8 mouse cellular contexts compared by ENCODE assay signal in the genomic region with DNA sequence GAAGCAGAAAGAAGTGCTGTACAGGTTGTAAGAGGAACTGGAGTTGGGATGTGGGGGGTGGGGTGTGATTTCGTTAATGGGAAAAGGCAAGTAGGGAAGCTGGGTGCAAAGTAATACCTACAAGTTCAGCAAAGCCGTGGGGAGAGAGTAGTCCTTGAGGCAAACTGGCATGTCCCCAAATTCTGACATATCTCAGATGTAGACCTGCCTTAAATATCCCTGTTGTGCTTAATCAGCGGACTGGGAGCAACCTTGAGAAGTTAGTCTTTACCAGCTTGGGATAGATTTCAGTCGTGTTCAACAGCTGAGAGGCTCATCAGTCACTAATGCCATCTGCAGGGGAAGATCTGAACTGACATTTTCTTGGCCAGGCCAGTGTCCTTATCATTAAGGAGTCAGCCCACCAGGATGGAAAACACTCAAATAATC. TPM values are rescaled to one million over a fixed set of nuclear protein-coding genes. Genes with fewer than 3 reads are reported as not detected.
DNase-seq lines count a peak whose midpoint lies in the region; ATAC-seq lines count a peak whose summit lies in the region.

No protein-coding gene starts in this region.

- H3K36me3 ChIP-seq in forebrain, embryonic 13.5 days (ENCODE audit: poor library complexity, severe bottlenecking) = 0 out of 2 replicates have a peak, but pooled peaks cover under 1% of the 10 kb centered on the region
- no peaks in the 10 kb centered on the region for H3K36me3 ChIP-seq in liver, embryonic 13.5 days

- ATAC-seq in forebrain, embryonic 13.5 days = no peak
- ATAC-seq in liver, embryonic 13.5 days (ENCODE audit: low read depth) = no peak

- H3K4me1 ChIP-seq in forebrain, embryonic 13.5 days = peaks cover 27% of the 10 kb centered on the region
- H3K4me1 ChIP-seq in liver, embryonic 13.5 days (replicated peaks) = peaks cover 34% of the 10 kb centered on the region

- H3K27me3 ChIP-seq in forebrain, embryonic 13.5 days = no peaks in the 10 kb centered on the region
- H3K27me3 ChIP-seq in liver, embryonic 13.5 days = no peaks in the 10 kb centered on the region

- 31% methylated on average over 4 of the region's 4 CpGs for WGBS in forebrain, embryonic 13.5 days
- 9% methylated on average over 4 of the region's 4 CpGs for WGBS in liver, embryonic 13.5 days (ENCODE audit: insufficient replicate concordance)

- peak overlapping the region; percentile 97; the same call in 1 of the 2 replicates for H3K9ac ChIP-seq in forebrain, embryonic 13.5 days
- no peak overlapping the region for H3K9ac ChIP-seq in liver, embryonic 13.5 days

- peak; percentile 63 for DNase-seq in layer of hippocampus, adult 9-10 months (ENCODE audit: low spot score)
- DNase-seq in layer of hippocampus, postnatal 14 days (ENCODE audit: low spot score in 2 of 2) = no peak
- peak; percentile 25 to 56 for DNase-seq in adrenal gland, postnatal 36 days
- DNase-seq in induced T-regulatory cell, adult 2 months (ENCODE audit: low read depth) = peak; percentile 76
- DNase-seq in liver, embryonic 13.5 days = peak; percentile 32
- peak; percentile 31 for DNase-seq in neural tube, embryonic 10.5 days (ENCODE audit: extremely low spot score, low spot score)
- peak; percentile 54 for DNase-seq in yolk sac, embryonic 10.5 days (ENCODE audit: low spot score)

- peak overlapping the region; percentile 100 for H3K27ac ChIP-seq in forebrain, embryonic 13.5 days
- no peak overlapping the region for H3K27ac ChIP-seq in liver, embryonic 13.5 days

- peak overlapping the region; percentile 68 for H3K4me2 ChIP-seq in forebrain, embryonic 13.5 days
- H3K4me2 ChIP-seq in liver, embryonic 13.5 days = peak overlapping the region; percentile 82

- H3K9me3 ChIP-seq in forebrain, embryonic 13.5 days (replicated peaks) = no peaks in the 10 kb centered on the region
- no peaks in the 10 kb centered on the region for H3K9me3 ChIP-seq in liver, embryonic 13.5 days (replicated peaks)

- H3K4me3 ChIP-seq in forebrain, embryonic 13.5 days = peak overlapping the region; percentile 87
- peak overlapping the region; percentile 81; the same call in 1 of the 2 replicates for H3K4me3 ChIP-seq in liver, embryonic 13.5 days (replicated peaks)

RNA-seq across cellular contexts. Expression of a gene that starts 0.3 kb away (rescaled TPM):
- 10 to 100 TPM; 88.0 to 93.8 TPM for total RNA-seq in layer of hippocampus, postnatal 14 days (2021)
- 10 to 100 TPM; 50.4 to 74.4 TPM for total RNA-seq in adrenal gland, postnatal 36 days (2021)
- polyA plus RNA-seq in forebrain, embryonic 13.5 days (2015; fragmentation: Nextera tagmentation; extraction: Ambion mirVana) = 19.5 and 22.3 TPM in 2 replicates
- polyA plus RNA-seq in liver, embryonic 13.5 days (2015; fragmentation: Nextera tagmentation; extraction: Ambion mirVana) = 5.1 and 5.7 TPM in 2 replicates

RNA-seq across cellular contexts. Expression of a gene that starts 48.6 kb away (rescaled TPM):
- total RNA-seq in layer of hippocampus, postnatal 14 days (2021) = 1 to 10 TPM in 1 of 2 experiments, not detected in 1; 1.8 TPM
- not detected for total RNA-seq in adrenal gland, postnatal 36 days (2021)
- polyA plus RNA-seq in forebrain, embryonic 13.5 days (2015; fragmentation: Nextera tagmentation; extraction: Ambion mirVana) = 0.38 TPM in 1 of 2 replicates, not detected in the other
- polyA plus RNA-seq in liver, embryonic 13.5 days (2015; fragmentation: Nextera tagmentation; extraction: Ambion mirVana) = 1.3 and 1.6 TPM in 2 replicates

Comparison
In these comparisons a context has a peak if more than half of its experiments do, and no peak if none do; other contexts are left out.
1. DNase-seq: peak in layer of hippocampus, adult 9-10 months (single experiment), adrenal gland, postnatal 36 days (2 of 2), induced T-regulatory cell, adult 2 months (single experiment), liver, embryonic 13.5 days (single experiment), neural tube, embryonic 10.5 days (single experiment) and yolk sac, embryonic 10.5 days (single experiment); none in layer of hippocampus, postnatal 14 days (0 of 2).